Mouse (Mus musculus): ENCODE results near the gene Ankrd54. TPM values are rescaled to one million over a fixed set of nuclear protein-coding genes. Genes with fewer than 3 reads are reported as not detected.

Ankrd54 gene
- polyA plus RNA-seq, 1 experiment from 2014 or later = 42.6 TPM

DNA sequence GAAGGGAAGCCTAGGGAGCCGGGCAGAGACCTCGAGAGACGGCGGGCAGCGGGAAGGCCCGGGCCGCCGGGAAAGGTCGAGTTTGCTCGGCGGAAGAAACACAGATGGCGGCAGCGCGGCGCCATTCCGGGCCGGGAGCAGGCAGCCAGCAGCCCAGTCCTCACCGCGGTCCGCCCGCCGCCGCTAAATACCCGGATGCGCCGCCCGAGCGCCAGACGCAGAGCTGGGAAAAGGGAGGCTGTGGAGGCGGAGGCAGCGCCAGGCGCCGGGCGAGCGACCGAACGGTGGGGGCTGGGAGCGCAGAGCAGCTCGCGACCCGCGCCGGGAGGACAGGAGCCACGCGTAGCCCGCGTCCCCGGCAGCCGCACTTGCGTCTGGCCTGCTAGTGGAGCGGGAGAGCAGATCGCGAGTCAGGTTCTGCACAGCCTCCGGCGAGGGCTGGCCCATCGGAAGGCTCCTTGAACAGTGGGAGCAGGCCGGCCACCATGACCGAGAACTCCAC, 34.4 kb downstream of the Ankrd54 start, which contains the start of gene H1f0:
Gene H1f0 (plus strand): TSS at position 214 of the 502 bp plus-strand sequence.
- under 1% methylated on average over 52 of the region's 58 CpGs for WGBS
- TF ChIP-seq CTCF (IDR thresholded peaks at IDR 0.05; ENCODE audit: low read depth) = no peak

DNA sequence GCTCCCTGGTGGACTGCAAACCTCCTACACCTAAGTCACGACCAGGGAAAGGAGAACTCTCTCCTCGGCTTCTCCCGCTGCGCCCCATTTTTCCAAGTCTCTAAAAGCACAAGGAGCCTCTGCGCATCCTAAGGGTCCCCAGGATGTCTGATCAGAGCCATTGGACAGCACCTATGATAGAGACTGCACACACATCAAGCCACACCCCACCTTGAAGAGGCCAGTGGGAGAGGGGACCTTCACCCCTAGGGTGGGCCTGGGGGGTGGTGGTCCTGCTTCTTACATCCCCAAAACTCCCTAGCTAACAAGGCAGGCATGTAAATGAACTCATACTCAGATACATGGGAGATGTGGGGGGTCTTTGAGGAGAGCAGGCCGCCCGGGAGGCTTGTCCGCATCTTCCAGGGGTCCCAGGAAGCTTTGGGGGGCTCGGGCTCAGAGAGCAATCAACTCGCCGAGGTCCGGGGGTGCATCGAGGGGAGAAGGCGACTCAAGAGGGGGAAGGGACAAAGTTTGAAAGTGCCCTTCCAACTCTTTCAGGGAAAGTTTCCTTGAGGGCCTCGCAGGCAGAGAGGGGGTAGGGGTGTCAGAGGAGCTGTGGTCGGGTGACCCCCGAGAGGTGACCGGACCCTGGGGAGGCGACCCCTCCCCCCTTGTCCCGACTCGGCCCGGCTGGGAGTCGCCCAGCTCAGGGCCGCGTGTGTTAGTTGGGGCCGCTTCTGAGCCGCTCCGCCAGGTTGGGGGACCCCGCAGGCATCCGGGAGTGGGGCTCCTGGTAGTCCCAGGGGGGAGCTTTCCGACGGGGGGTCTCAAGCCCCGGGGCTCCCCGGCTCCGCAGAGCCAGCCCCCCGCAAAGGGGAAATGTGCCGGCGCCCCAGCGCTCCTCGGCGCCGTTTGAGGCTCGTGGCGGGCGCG, 35.1 kb downstream of the Ankrd54 start:
- 0 out of 2 replicates have a peak, but pooled peaks cover 2% of the 10 kb centered on the region for H3K36me3 ChIP-seq (ENCODE audit: insufficient read depth, low read length)
- DNase-seq (ENCODE audit: low spot score) (peak; percentile 39), ATAC-seq (replicated peaks; ENCODE audit: low FRiP score, low read depth) (peak; percentile 15; the same call in 1 of the 2 replicates)
- peak overlapping the region; percentile 94 for H3K9ac ChIP-seq (ENCODE audit: low read depth, low read length)
- TF ChIP-seq CTCF (IDR thresholded peaks at IDR 0.05; ENCODE audit: low read depth) = no peak
- H3K27ac ChIP-seq = peak overlapping the region; percentile 95
- peak overlapping the region; percentile 81 for H3K4me2 ChIP-seq (ENCODE audit: low read length)
- no peaks in the 10 kb centered on the region for H3K9me3 ChIP-seq (replicated peaks; ENCODE audit: low read length)
- peak overlapping the region; percentile 67 for H3K4me3 ChIP-seq (replicated peaks; ENCODE audit: low read depth, low read length)
- H3K27me3 ChIP-seq (ENCODE audit: insufficient read depth, low read length) = no peaks in the 10 kb centered on the region
- H3K4me1 ChIP-seq (replicated peaks; ENCODE audit: insufficient read depth, low read length) = peaks cover 25% of the 10 kb centered on the region
- WGBS = 7% methylated on average over 45 of the region's 46 CpGs

More for the DNA sequence above, 34.4 kb downstream of the Ankrd54 start, which contains the start of gene H1f0:
- H3K36me3 ChIP-seq (ENCODE audit: insufficient read depth, low read length) = 0 out of 2 replicates have a peak, but pooled peaks cover 3% of the 10 kb centered on the region
- H3K27me3 ChIP-seq (ENCODE audit: insufficient read depth, low read length) = no peaks in the 10 kb centered on the region
- peak within 1 kb of the TSS; percentile 67 for H3K4me3 ChIP-seq (replicated peaks; ENCODE audit: low read depth, low read length)
- H3K4me2 ChIP-seq (ENCODE audit: low read length) = peak within 1 kb of the TSS; percentile 81
- DNase-seq (ENCODE audit: low spot score) (peak; percentile 96), ATAC-seq (replicated peaks; ENCODE audit: low FRiP score, low read depth) (peak; percentile 72)
- peak within 1 kb of the TSS; percentile 94 for H3K9ac ChIP-seq (ENCODE audit: low read depth, low read length)
- peaks cover 19% of the 10 kb centered on the region for H3K4me1 ChIP-seq (replicated peaks; ENCODE audit: insufficient read depth, low read length)
- no peaks in the 10 kb centered on the region for H3K9me3 ChIP-seq (replicated peaks; ENCODE audit: low read length)
- H3K27ac ChIP-seq = peak within 1 kb of the TSS; percentile 95

DNA sequence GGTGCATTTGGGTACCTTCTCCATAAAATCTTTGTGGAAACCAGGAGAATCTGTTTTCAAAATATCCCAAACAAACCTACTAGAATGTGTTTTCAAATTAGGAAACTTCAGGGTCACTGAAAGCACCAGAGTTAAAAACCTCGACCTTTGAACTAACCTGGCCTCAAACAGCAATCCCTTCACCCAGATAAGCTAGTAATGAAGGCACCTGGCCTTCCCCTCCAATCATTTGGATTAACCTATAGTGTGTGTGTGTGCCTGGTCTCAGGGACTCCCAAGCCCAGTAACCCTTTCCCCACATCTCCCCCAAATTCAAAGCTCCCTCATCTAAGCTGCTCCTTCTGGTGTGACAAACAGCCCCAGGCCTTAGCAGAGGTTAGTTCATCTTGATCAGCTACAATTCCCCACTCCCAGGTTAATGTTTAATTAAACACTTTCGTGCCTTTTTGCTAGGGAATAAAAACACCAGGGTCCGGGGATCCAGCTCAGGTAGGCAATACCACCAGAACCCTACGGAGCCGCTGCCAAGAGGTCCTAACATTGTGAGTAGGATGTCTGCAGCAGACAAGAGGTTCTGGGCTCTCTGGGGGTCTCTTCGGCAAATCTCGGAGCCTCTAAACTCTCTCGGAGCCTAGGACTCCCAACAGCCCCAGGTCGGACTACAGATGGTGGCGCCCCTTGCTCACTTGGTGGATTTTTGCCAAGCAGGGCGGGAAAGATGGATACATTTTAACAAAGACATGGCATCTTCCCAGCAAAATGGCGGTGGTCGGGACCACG, 36.0 kb downstream of the Ankrd54 start:
- H3K9ac ChIP-seq (ENCODE audit: low read depth, low read length) = peak overlapping the region; percentile 94
- H3K4me3 ChIP-seq (replicated peaks; ENCODE audit: low read depth, low read length) = peak overlapping the region; percentile 67
- H3K36me3 ChIP-seq (ENCODE audit: insufficient read depth, low read length) = no peaks in the 10 kb centered on the region
- peak; percentile 22 for DNase-seq (ENCODE audit: low spot score)
- no peak for ATAC-seq (replicated peaks; ENCODE audit: low FRiP score, low read depth)
- H3K4me2 ChIP-seq (ENCODE audit: low read length) = peak overlapping the region; percentile 81
- peak overlapping the region; percentile 95 for H3K27ac ChIP-seq
- TF ChIP-seq CTCF (IDR thresholded peaks at IDR 0.05; ENCODE audit: low read depth) = no peak
- H3K27me3 ChIP-seq (ENCODE audit: insufficient read depth, low read length) = no peaks in the 10 kb centered on the region
- 48% methylated on average over 14 of the region's 14 CpGs for WGBS
- H3K4me1 ChIP-seq (replicated peaks; ENCODE audit: insufficient read depth, low read length) = peaks cover 26% of the 10 kb centered on the region
- H3K9me3 ChIP-seq (replicated peaks; ENCODE audit: low read length) = no peaks in the 10 kb centered on the region

DNA sequence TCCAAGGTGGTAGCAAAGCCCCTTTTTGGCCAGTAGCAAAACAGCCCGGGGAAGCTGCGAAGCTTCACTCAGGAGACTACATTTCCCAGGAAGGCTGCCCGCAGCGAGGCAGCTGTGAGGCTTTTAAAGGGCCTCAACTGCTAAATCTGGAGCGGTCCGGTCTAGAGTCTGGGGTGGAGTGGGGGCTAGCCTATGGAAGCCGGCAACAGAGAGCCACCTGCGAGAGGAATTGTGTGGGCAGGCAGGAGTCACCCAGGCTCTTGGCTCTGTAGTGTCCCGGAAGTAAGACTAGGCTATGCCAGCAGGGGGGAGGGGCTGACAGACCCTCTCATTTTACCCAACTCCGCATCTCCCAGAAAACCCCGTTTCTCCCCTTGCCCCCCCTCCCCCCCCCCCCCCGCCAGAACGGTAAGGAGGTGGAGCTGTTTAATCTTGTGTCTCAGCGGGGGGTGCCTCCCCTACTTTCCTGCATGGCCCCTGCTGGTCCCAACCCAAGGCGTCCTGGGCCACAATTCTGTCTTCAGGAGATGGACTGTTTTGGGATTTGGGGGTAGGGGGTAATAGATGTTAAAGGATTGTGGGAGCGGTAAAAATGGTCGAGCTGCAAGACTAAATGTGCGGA, 36.9 kb downstream of the Ankrd54 start:
- peak; percentile 36 for DNase-seq (ENCODE audit: low spot score)

DNA sequence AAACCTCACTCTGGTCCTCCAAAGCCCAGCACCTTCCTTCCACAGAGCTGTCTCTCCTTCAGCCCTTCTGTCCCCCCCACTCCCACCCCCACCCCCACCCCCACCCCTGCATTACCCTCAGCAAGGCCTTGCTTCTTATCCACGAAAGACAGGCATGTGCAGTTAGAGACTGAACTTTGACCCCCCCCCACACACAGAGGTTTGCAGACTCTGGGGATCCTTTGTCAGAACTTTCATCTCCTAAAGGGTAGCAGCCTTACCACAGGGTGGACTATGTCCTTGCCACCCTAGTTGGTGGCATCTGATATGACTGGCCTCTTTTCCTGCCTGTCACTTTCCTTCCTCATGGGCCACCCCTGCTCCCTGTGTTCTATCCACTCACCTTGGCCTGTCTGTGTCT, 39.3 kb downstream of the Ankrd54 start:
- Histone ChIP-seq H3K9me3 (replicated peaks; ENCODE audit: low read length) (no peaks in the 10 kb centered on the region), H3K4me1 (replicated peaks; ENCODE audit: insufficient read depth, low read length) (peaks cover 26% of the 10 kb centered on the region), H3K27me3 (ENCODE audit: insufficient read depth, low read length) (no peaks in the 10 kb centered on the region), H3K4me3 (replicated peaks; ENCODE audit: low read depth, low read length) (no peak overlapping the region), H3K9ac (ENCODE audit: low read depth, low read length) (no peak overlapping the region), H3K36me3 (ENCODE audit: insufficient read depth, low read length) (no peaks in the 10 kb centered on the region), H3K27ac (no peak overlapping the region), H3K4me2 (ENCODE audit: low read length) (no peak overlapping the region)
- ATAC-seq (replicated peaks; ENCODE audit: low FRiP score, low read depth) (no peak), DNase-seq (ENCODE audit: low spot score) (no peak)
- WGBS = 50% methylated on average over 1 of the region's 1 CpGs
- TF ChIP-seq CTCF (IDR thresholded peaks at IDR 0.05; ENCODE audit: low read depth) = no peak

More for the DNA sequence above, 36.9 kb downstream of the Ankrd54 start:
- WGBS = 16% methylated on average over 15 of the region's 18 CpGs
- Histone ChIP-seq H3K27me3 (ENCODE audit: insufficient read depth, low read length) (no peaks in the 10 kb centered on the region), H3K9me3 (replicated peaks; ENCODE audit: low read length) (no peaks in the 10 kb centered on the region), H3K4me2 (ENCODE audit: low read length) (peak overlapping the region; percentile 39), H3K36me3 (ENCODE audit: insufficient read depth, low read length) (no peaks in the 10 kb centered on the region), H3K4me3 (replicated peaks; ENCODE audit: low read depth, low read length) (no peak overlapping the region), H3K9ac (ENCODE audit: low read depth, low read length) (0 out of 2 replicates have a peak overlapping the region, but pooled peaks have one; percentile 20), H3K4me1 (replicated peaks; ENCODE audit: insufficient read depth, low read length) (peaks cover 26% of the 10 kb centered on the region), H3K27ac (peak overlapping the region; percentile 95)
- no peak for ATAC-seq (replicated peaks; ENCODE audit: low FRiP score, low read depth)
- TF ChIP-seq CTCF (IDR thresholded peaks at IDR 0.05; ENCODE audit: low read depth) = no peak

Measured in kidney, postnatal 0 days (tissue).